Mouse (Mus musculus) lung, postnatal 0 days (tissue): ENCODE data around the gene Nup214.

Source experiments
- CTCF ChIP-seq: IDR thresholded peaks from 2 replicates; pipeline ENCODE4 v1.5.1; 2016; ENCODE audit warnings: antibody characterized with exemption, mild to moderate bottlenecking
- EP300 ChIP-seq: IDR thresholded peaks from 2 replicates; pipeline ENCODE4 v1.6.1; 2016; ENCODE audit warnings: antibody characterized with exemption, mild to moderate bottlenecking, control low read depth

GRCm38 (mm10) chr2:31938298-31938697, 35.9 kb upstream of the Nup214 start:
- TF ChIP-seq CTCF (no peak), EP300 (no peak)
